Mouse (Mus musculus) embryonic facial prominence, embryonic 11.5 days (tissue): Measurements from ENCODE around the gene Smurf1. TPM values are rescaled to one million over a fixed set of nuclear protein-coding genes. Genes with fewer than 3 reads are reported as not detected.

Experiments used
- ATAC-seq: fragments of 200-750 bp; cut with Nextera tagmentation; replicated peaks from 2 replicates; pipeline ENCODE4 v1.8.0; 2017; ENCODE audit warnings: low read depth; ENCODE audit not compliant: insufficient number of reproducible peaks, low FRiP score, low TSS enrichment
- DNase-seq: peaks from one replicate; pipeline ENCODE4 v3.0.0-alpha.2; 2015; ENCODE audit warnings: low spot score
- H3K27ac ChIP-seq: fragments of 300-500 bp; sonication (generic); replicated peaks from 2 replicates; pipeline ENCODE4 v1.5.1; 2014; ENCODE audit warnings: mild to moderate bottlenecking, low read depth, low read length, control low read depth
- H3K27me3 ChIP-seq: fragments of 300-500 bp; sonication (generic); 2 replicates; pipeline ENCODE4 v1.6.1; 2014; ENCODE audit warnings: mild to moderate bottlenecking, low read length, moderate library complexity, mixed read lengths; ENCODE audit not compliant: control insufficient read depth, insufficient read depth
- H3K36me3 ChIP-seq: fragments of 300-500 bp; sonication (generic); replicated peaks from 2 replicates; pipeline ENCODE4 v1.6.1; 2014; ENCODE audit warnings: low read depth, mild to moderate bottlenecking, low read length, moderate library complexity, mixed read lengths; ENCODE audit not compliant: control insufficient read depth, insufficient read depth
- H3K4me1 ChIP-seq: fragments of 300-500 bp; sonication (generic); 2 replicates; pipeline ENCODE4 v1.6.1; 2014; ENCODE audit warnings: low read length, mixed read lengths; ENCODE audit not compliant: control insufficient read depth, insufficient read depth
- H3K4me2 ChIP-seq: fragments of 300-500 bp; sonication (generic); 2 replicates; pipeline ENCODE4 v1.6.1; 2014; ENCODE audit warnings: low read depth, mild to moderate bottlenecking, control low read depth, low read length, moderate library complexity
- H3K4me3 ChIP-seq: fragments of 300-500 bp; sonication (generic); 2 replicates; pipeline ENCODE4 v1.5.1; 2014; ENCODE audit warnings: low read depth, low read length, control low read depth
- H3K9ac ChIP-seq: fragments of 300-500 bp; sonication (generic); replicated peaks from 2 replicates; pipeline ENCODE4 v1.6.1; 2014; ENCODE audit warnings: mild to moderate bottlenecking, control low read depth, low read length
- H3K9me3 ChIP-seq: fragments of 300-500 bp; sonication (generic); replicated peaks from 2 replicates; pipeline ENCODE4 v1.6.1; 2016; ENCODE audit warnings: mild to moderate bottlenecking, low read length, inconsistent platforms, mixed read lengths; ENCODE audit not compliant: control insufficient read depth
- WGBS: fragments of 180-500 bp; shearing (Covaris S2); extraction: QIAGEN DNeasy Blood & Tissue Kit; methylation state at CpG from one replicate; pipeline ENCODE4 v1.1.7; 2014; 5-methylcytosine and 5-hydroxymethylcytosine counted together
- polyA plus RNA-seq: library from polyadenylated mRNA; unstranded; fragments of >200 nt; fragmentation: Nextera tagmentation; extraction: Ambion mirVana; gene quantifications from 2 replicates; pipeline ENCODE4 v1.2.1, GENCODE M21; 2014

Smurf1 gene
- 12.1 and 16.7 TPM in 2 replicates for polyA plus RNA-seq

- peak; percentile 77 for ATAC-seq
- Histone ChIP-seq H3K9me3 (no peaks in the 10 kb centered on the region), H3K4me2 (peak within 1 kb of the TSS; percentile 70), H3K4me1 (peaks cover 4% of the 10 kb centered on the region; the same call in 1 of the 2 replicates), H3K27me3 (peaks cover 3% of the 10 kb centered on the region; the same call in 1 of the 2 replicates), H3K4me3 (peak within 1 kb of the TSS; percentile 89), H3K9ac (peak within 1 kb of the TSS; percentile 86), H3K36me3 (no peaks in the 10 kb centered on the region), H3K27ac (peak within 1 kb of the TSS; percentile 86)
- under 1% methylated on average over 49 of the region's 89 CpGs for whole genome bisulfite sequencing
- DNase-seq = peak; percentile 96
These were observed at the start of gene Smurf1 for GRCm38 (mm10) chr5:144965639-144966351. Gene Smurf1, minus strand, starts transcription at chr5:144965847.

GRCm38 (mm10) chr5:145014278-145014677, 48.6 kb upstream of the Smurf1 start:
- ATAC-seq (no peak), DNase-seq (no peak)
- 100% methylated on average over 1 of the region's 1 CpGs for WGBS
- H3K27me3 ChIP-seq = no peaks in the 10 kb centered on the region
- H3K4me1 ChIP-seq = no peaks in the 10 kb centered on the region
- no peaks in the 10 kb centered on the region for H3K36me3 ChIP-seq
- no peaks in the 10 kb centered on the region for H3K9me3 ChIP-seq
- no peak overlapping the region for H3K9ac ChIP-seq
- H3K4me2 ChIP-seq = no peak overlapping the region
- no peak overlapping the region for H3K4me3 ChIP-seq
- H3K27ac ChIP-seq = no peak overlapping the region

- Histone ChIP-seq H3K27ac (no peak overlapping the region), H3K9ac (no peak overlapping the region), H3K36me3 (no peaks in the 10 kb centered on the region), H3K27me3 (no peaks in the 10 kb centered on the region), H3K9me3 (no peaks in the 10 kb centered on the region), H3K4me3 (no peak overlapping the region), H3K4me1 (no peaks in the 10 kb centered on the region), H3K4me2 (no peak overlapping the region)
- WGBS = 93% methylated on average over 15 of the region's 15 CpGs
- no peak for DNase-seq
- no peak for ATAC-seq
These were observed 43.4 kb upstream of the Smurf1 start for GRCm38 (mm10) chr5:145008878-145009659.

- Histone ChIP-seq H3K4me1 (no peaks in the 10 kb centered on the region), H3K9ac (no peak overlapping the region), H3K9me3 (no peaks in the 10 kb centered on the region), H3K4me2 (no peak overlapping the region), H3K4me3 (no peak overlapping the region), H3K27ac (no peak overlapping the region), H3K36me3 (no peaks in the 10 kb centered on the region), H3K27me3 (no peaks in the 10 kb centered on the region)
- ATAC-seq = no peak
- 83% methylated on average over 6 of the region's 6 CpGs for WGBS
- DNase-seq = no peak
These were observed 39.9 kb upstream of the Smurf1 start for GRCm38 (mm10) chr5:145005596-145005995.

DNA sequence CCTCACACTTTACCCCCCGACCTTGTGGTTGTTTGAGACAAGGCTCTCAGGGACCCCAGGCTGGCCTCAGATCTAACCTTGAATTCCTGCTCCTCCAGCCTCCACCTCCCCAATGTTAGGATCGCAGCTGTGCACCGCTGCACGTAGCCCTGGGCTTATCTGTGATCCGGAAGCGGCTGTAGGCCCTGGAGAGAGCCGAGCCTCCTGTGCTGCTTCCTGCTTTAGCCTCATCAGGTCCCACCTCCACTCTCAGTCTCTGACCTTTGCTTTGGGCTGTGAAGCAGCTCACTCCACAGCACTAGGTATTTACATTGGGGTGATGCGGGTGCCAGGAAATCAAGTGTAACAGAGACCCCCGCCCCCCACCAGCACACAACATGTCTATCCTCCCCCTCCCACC, 38.8 kb upstream of the Smurf1 start:
- ATAC-seq (no peak), DNase-seq (no peak)
- WGBS = 85% methylated on average over 9 of the region's 9 CpGs
- Histone ChIP-seq H3K27ac (no peak overlapping the region), H3K9me3 (no peaks in the 10 kb centered on the region), H3K36me3 (no peaks in the 10 kb centered on the region), H3K4me3 (no peak overlapping the region), H3K27me3 (no peaks in the 10 kb centered on the region), H3K4me1 (no peaks in the 10 kb centered on the region), H3K4me2 (no peak overlapping the region), H3K9ac (no peak overlapping the region)

DNA sequence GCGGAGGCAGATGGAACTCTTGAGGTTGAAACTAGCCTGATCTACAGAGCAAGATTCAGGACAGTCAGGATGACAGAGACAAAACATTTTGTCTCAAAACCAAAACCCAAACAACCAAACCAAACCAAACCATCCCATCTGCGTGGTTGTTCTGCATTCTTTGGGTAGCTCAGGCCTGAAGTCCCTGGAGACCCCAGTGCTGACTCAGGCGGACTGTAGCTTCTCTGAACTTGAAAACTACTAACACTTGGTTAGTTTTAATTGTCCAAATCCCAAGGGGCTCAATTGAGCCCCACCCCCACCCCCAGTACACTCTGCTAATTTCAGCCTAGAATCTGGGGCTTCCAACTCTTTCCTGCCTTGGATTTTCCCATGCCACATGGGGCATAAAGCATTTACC, 37.7 kb upstream of the Smurf1 start:
- H3K9ac ChIP-seq = no peak overlapping the region
- no peaks in the 10 kb centered on the region for H3K9me3 ChIP-seq
- H3K4me1 ChIP-seq = no peaks in the 10 kb centered on the region
- no peak overlapping the region for H3K4me3 ChIP-seq
- H3K36me3 ChIP-seq = no peaks in the 10 kb centered on the region
- WGBS = 76% methylated on average over 3 of the region's 3 CpGs
- H3K27ac ChIP-seq = no peak overlapping the region
- no peak overlapping the region for H3K4me2 ChIP-seq
- DNase-seq (no peak), ATAC-seq (no peak)
- no peaks in the 10 kb centered on the region for H3K27me3 ChIP-seq

- no peak for ATAC-seq
These were observed 32.8 kb upstream of the Smurf1 start for GRCm38 (mm10) chr5:144998491-144998890.

GRCm38 (mm10) chr5:144990481-144990880, 24.8 kb upstream of the Smurf1 start:
- no peak overlapping the region for H3K27ac ChIP-seq
- no peaks in the 10 kb centered on the region for H3K4me1 ChIP-seq
- ATAC-seq (no peak), DNase-seq (no peak)
- H3K4me3 ChIP-seq = no peak overlapping the region
- H3K36me3 ChIP-seq = no peaks in the 10 kb centered on the region
- H3K27me3 ChIP-seq = no peaks in the 10 kb centered on the region
- H3K9me3 ChIP-seq = no peaks in the 10 kb centered on the region
- H3K9ac ChIP-seq = no peak overlapping the region
- 72% methylated on average over 5 of the region's 5 CpGs for WGBS
- H3K4me2 ChIP-seq = no peak overlapping the region

More at GRCm38 (mm10) chr5:144998491-144998890, 32.8 kb upstream of the Smurf1 start:
- WGBS = 33% methylated on average over 2 of the region's 2 CpGs
- DNase-seq = peak; percentile 53
- no peaks in the 10 kb centered on the region for H3K4me1 ChIP-seq
- no peaks in the 10 kb centered on the region for H3K27me3 ChIP-seq
- no peaks in the 10 kb centered on the region for H3K36me3 ChIP-seq
- H3K27ac ChIP-seq = no peak overlapping the region
- H3K9ac ChIP-seq = no peak overlapping the region
- no peaks in the 10 kb centered on the region for H3K9me3 ChIP-seq
- no peak overlapping the region for H3K4me2 ChIP-seq
- H3K4me3 ChIP-seq = no peak overlapping the region
